Mouse (Mus musculus): ENCODE results near the gene Hist1h3g. TPM values are rescaled to one million over a fixed set of nuclear protein-coding genes. Genes with fewer than 3 reads are reported as not detected.
A peak's percentile ranks its signal among the peaks of the same experiment; 100 is the strongest.
"Not testable (repeated sequence)": the region's sequence is repeated elsewhere in the genome, so short reads cannot be mapped to it uniquely, and the experiment has no call there.

Gene Hist1h3g
- polyA plus RNA-seq (2012; ENCODE audit: insufficient read depth, insufficient read length, missing spikeins) = not detected in 2 replicates

- H3K4me3 ChIP-seq (ENCODE audit: insufficient read depth, low read depth, low read length) = peak within 1 kb of the TSS; percentile 57
- not testable (repeated sequence) for H3K4me1 ChIP-seq (ENCODE audit: control insufficient read depth, insufficient read depth, insufficient read length, low read length)
- 0 out of 2 replicates have a peak within 1 kb of the TSS, but pooled peaks have one; percentile 2 for H3K27ac ChIP-seq (replicated peaks; ENCODE audit: low read depth, low read length)
These were observed at the start of gene Hist1h3g for GRCm38 (mm10) chr13:23535137-23536075. Gene Hist1h3g, plus strand, starts transcription at chr13:23535422.

GRCm38 (mm10) chr13:23488400-23489322, 46.6 kb upstream of the Hist1h3g start, which contains the start of gene Btn2a2:
Gene Btn2a2, minus strand, starts transcription at chr13:23488857.
- Histone ChIP-seq H3K4me1 (ENCODE audit: control insufficient read depth, insufficient read depth, insufficient read length, low read length) (no peaks in the 10 kb centered on the region), H3K4me3 (ENCODE audit: insufficient read depth, low read depth, low read length) (0 out of 2 replicates have a peak within 1 kb of the TSS, but pooled peaks have one; percentile 1), H3K27ac (replicated peaks; ENCODE audit: low read depth, low read length) (no peak within 1 kb of the TSS)

- no peak overlapping the region for H3K27ac ChIP-seq (replicated peaks; ENCODE audit: low read depth, low read length)
- H3K4me1 ChIP-seq (ENCODE audit: control insufficient read depth, insufficient read depth, insufficient read length, low read length) = no peaks in the 10 kb centered on the region
- no peak overlapping the region for H3K4me3 ChIP-seq (ENCODE audit: insufficient read depth, low read depth, low read length)
These were observed 44.4 kb upstream of the Hist1h3g start for GRCm38 (mm10) chr13:23490863-23491262.

GRCm38 (mm10) chr13:23491263-23491662, 44.0 kb upstream of the Hist1h3g start:
- Histone ChIP-seq H3K27ac (replicated peaks; ENCODE audit: low read depth, low read length) (no peak overlapping the region), H3K4me1 (ENCODE audit: control insufficient read depth, insufficient read depth, insufficient read length, low read length) (no peaks in the 10 kb centered on the region), H3K4me3 (ENCODE audit: insufficient read depth, low read depth, low read length) (no peak overlapping the region)

GRCm38 (mm10) chr13:23491990-23492389, 43.2 kb upstream of the Hist1h3g start:
- Histone ChIP-seq H3K4me3 (ENCODE audit: insufficient read depth, low read depth, low read length) (no peak overlapping the region), H3K4me1 (ENCODE audit: control insufficient read depth, insufficient read depth, insufficient read length, low read length) (no peaks in the 10 kb centered on the region), H3K27ac (replicated peaks; ENCODE audit: low read depth, low read length) (no peak overlapping the region)

GRCm38 (mm10) chr13:23495526-23495925, 39.7 kb upstream of the Hist1h3g start:
- H3K4me1 ChIP-seq (ENCODE audit: control insufficient read depth, insufficient read depth, insufficient read length, low read length) = no peaks in the 10 kb centered on the region
- H3K4me3 ChIP-seq (ENCODE audit: insufficient read depth, low read depth, low read length) = no peak overlapping the region
- no peak overlapping the region for H3K27ac ChIP-seq (replicated peaks; ENCODE audit: low read depth, low read length)

- Histone ChIP-seq H3K27ac (replicated peaks; ENCODE audit: low read depth, low read length) (no peak overlapping the region), H3K4me3 (ENCODE audit: insufficient read depth, low read depth, low read length) (no peak overlapping the region), H3K4me1 (ENCODE audit: control insufficient read depth, insufficient read depth, insufficient read length, low read length) (no peaks in the 10 kb centered on the region)
These were observed 37.4 kb upstream of the Hist1h3g start for GRCm38 (mm10) chr13:23497656-23498321.

GRCm38 (mm10) chr13:23498653-23499052, 36.6 kb upstream of the Hist1h3g start:
- Histone ChIP-seq H3K27ac (replicated peaks; ENCODE audit: low read depth, low read length) (no peak overlapping the region), H3K4me1 (ENCODE audit: control insufficient read depth, insufficient read depth, insufficient read length, low read length) (no peaks in the 10 kb centered on the region), H3K4me3 (ENCODE audit: insufficient read depth, low read depth, low read length) (no peak overlapping the region)

GRCm38 (mm10) chr13:23499943-23500342, 35.3 kb upstream of the Hist1h3g start:
- Histone ChIP-seq H3K4me3 (ENCODE audit: insufficient read depth, low read depth, low read length) (no peak overlapping the region), H3K4me1 (ENCODE audit: control insufficient read depth, insufficient read depth, insufficient read length, low read length) (no peaks in the 10 kb centered on the region), H3K27ac (replicated peaks; ENCODE audit: low read depth, low read length) (no peak overlapping the region)

GRCm38 (mm10) chr13:23500424-23501200, 34.6 kb upstream of the Hist1h3g start:
- Histone ChIP-seq H3K4me3 (ENCODE audit: insufficient read depth, low read depth, low read length) (no peak overlapping the region), H3K27ac (replicated peaks; ENCODE audit: low read depth, low read length) (no peak overlapping the region), H3K4me1 (ENCODE audit: control insufficient read depth, insufficient read depth, insufficient read length, low read length) (no peaks in the 10 kb centered on the region)

GRCm38 (mm10) chr13:23501511-23501910, 33.7 kb upstream of the Hist1h3g start:
- no peak overlapping the region for H3K4me3 ChIP-seq (ENCODE audit: insufficient read depth, low read depth, low read length)
- no peak overlapping the region for H3K27ac ChIP-seq (replicated peaks; ENCODE audit: low read depth, low read length)
- no peaks in the 10 kb centered on the region for H3K4me1 ChIP-seq (ENCODE audit: control insufficient read depth, insufficient read depth, insufficient read length, low read length)

- no peaks in the 10 kb centered on the region for H3K4me1 ChIP-seq (ENCODE audit: control insufficient read depth, insufficient read depth, insufficient read length, low read length)
- no peak overlapping the region for H3K4me3 ChIP-seq (ENCODE audit: insufficient read depth, low read depth, low read length)
- H3K27ac ChIP-seq (replicated peaks; ENCODE audit: low read depth, low read length) = no peak overlapping the region
These were observed 33.1 kb upstream of the Hist1h3g start for GRCm38 (mm10) chr13:23502031-23502567.

- H3K27ac ChIP-seq (replicated peaks; ENCODE audit: low read depth, low read length) = no peak overlapping the region
- no peaks in the 10 kb centered on the region for H3K4me1 ChIP-seq (ENCODE audit: control insufficient read depth, insufficient read depth, insufficient read length, low read length)
- H3K4me3 ChIP-seq (ENCODE audit: insufficient read depth, low read depth, low read length) = no peak overlapping the region
These were observed 32.3 kb upstream of the Hist1h3g start for GRCm38 (mm10) chr13:23502916-23503315.

GRCm38 (mm10) chr13:23503797-23504196, 31.4 kb upstream of the Hist1h3g start:
- Histone ChIP-seq H3K27ac (replicated peaks; ENCODE audit: low read depth, low read length) (no peak overlapping the region), H3K4me1 (ENCODE audit: control insufficient read depth, insufficient read depth, insufficient read length, low read length) (no peaks in the 10 kb centered on the region), H3K4me3 (ENCODE audit: insufficient read depth, low read depth, low read length) (no peak overlapping the region)
